Mouse (Mus musculus): ENCODE results near the gene Polk. TPM values are rescaled to one million over a fixed set of nuclear protein-coding genes. Genes with fewer than 3 reads are reported as not detected.
A peak's percentile ranks its signal among the peaks of the same experiment; 100 is the strongest.

Gene Polk
- polyA plus RNA-seq, 1 experiment from 2014 or later = 10.2 TPM

DNA sequence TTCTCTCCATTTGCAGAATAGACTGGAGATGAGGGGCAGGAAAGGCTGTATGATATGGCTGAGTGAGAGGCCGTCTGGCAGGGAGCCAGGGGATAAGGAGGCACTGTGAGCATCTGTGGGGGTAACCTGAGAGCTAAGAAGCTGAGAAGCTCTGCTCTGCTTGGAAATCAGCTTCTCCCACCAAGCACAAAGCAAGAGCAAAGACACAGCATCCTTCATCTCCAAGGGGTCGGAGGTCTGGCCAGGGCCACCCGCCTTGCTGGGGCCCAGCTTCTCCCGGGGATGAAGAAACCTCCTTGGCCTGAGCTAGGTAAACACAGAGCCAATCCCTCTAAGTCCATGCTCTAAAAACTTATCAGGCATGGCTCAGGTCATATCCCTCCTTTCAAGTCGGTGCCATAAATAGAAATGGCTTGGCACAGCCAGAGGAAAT lies 107.5 kb downstream of the Polk start:
- peaks cover 3% of the 10 kb centered on the region; the same call in 1 of the 2 replicates for H3K9me3 ChIP-seq (ENCODE audit: low read depth, low read length)
- ATAC-seq (ENCODE audit: insufficient read depth) = peak; percentile 37; the same call in 1 of the 2 replicates
- H3K27me3 ChIP-seq (ENCODE audit: insufficient read depth, low read length) = no peaks in the 10 kb centered on the region
- H3K4me2 ChIP-seq = no peak overlapping the region
- peak; percentile 64 for DNase-seq
- WGBS = 24% methylated on average over 5 of the region's 5 CpGs
- no peaks in the 10 kb centered on the region for H3K36me3 ChIP-seq (ENCODE audit: insufficient read depth)
- no peak for TF ChIP-seq CTCF (IDR thresholded peaks at IDR 0.05; ENCODE audit: low read depth)
- no peak overlapping the region for H3K9ac ChIP-seq
- H3K4me1 ChIP-seq (ENCODE audit: insufficient read depth) = peaks cover 11% of the 10 kb centered on the region; the same call in 1 of the 2 replicates
- no peak overlapping the region for H3K4me3 ChIP-seq (ENCODE audit: low read depth, low read length)
- H3K27ac ChIP-seq (ENCODE audit: low read depth) = 0 out of 2 replicates have a peak overlapping the region, but pooled peaks have one; percentile 25

- peak; percentile 51 for DNase-seq
- Histone ChIP-seq H3K4me1 (ENCODE audit: insufficient read depth) (peaks cover 11% of the 10 kb centered on the region; the same call in 1 of the 2 replicates), H3K36me3 (ENCODE audit: insufficient read depth) (no peaks in the 10 kb centered on the region), H3K9me3 (ENCODE audit: low read depth, low read length) (peaks cover 3% of the 10 kb centered on the region; the same call in 1 of the 2 replicates), H3K27ac (ENCODE audit: low read depth) (0 out of 2 replicates have a peak overlapping the region, but pooled peaks have one; percentile 16), H3K4me2 (no peak overlapping the region), H3K9ac (no peak overlapping the region), H3K4me3 (ENCODE audit: low read depth, low read length) (no peak overlapping the region), H3K27me3 (ENCODE audit: insufficient read depth, low read length) (no peaks in the 10 kb centered on the region)
- ATAC-seq (ENCODE audit: insufficient read depth) = peak; percentile 23; the same call in 1 of the 2 replicates
- 39% methylated on average over 11 of the region's 11 CpGs for whole genome bisulfite sequencing
- TF ChIP-seq CTCF (IDR thresholded peaks at IDR 0.05; ENCODE audit: low read depth) = no peak
Measured at GRCm38 (mm10) chr13:96433648-96434190, 108.7 kb downstream of the Polk start.

DNA sequence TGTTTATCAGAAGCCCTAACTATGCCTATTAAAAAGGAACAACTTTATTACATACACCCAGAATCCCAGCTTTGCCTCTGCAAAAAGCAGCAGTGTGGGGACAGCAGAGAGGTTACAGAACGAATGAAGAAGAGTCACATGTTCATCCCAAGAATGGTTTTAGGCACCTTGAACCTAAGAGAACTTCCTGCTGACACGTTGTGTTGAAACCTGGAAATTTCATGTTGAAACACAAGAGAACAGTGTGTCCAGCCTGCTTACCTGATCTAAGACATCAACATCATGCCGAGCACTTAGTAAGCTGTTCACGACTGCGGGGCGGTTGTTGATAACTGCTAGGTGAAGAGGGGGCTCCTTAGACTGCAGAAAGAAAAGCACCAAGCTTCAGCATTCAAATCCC lies 109.3 kb downstream of the Polk start:
- H3K4me3 ChIP-seq (ENCODE audit: low read depth, low read length) = no peak overlapping the region
- 0 out of 2 replicates have a peak overlapping the region, but pooled peaks have one; percentile 16 for H3K27ac ChIP-seq (ENCODE audit: low read depth)
- ATAC-seq (ENCODE audit: insufficient read depth) (no peak), DNase-seq (no peak)
- H3K4me2 ChIP-seq = no peak overlapping the region
- H3K27me3 ChIP-seq (ENCODE audit: insufficient read depth, low read length) = no peaks in the 10 kb centered on the region
- peaks cover 3% of the 10 kb centered on the region; the same call in 1 of the 2 replicates for H3K9me3 ChIP-seq (ENCODE audit: low read depth, low read length)
- peaks cover 11% of the 10 kb centered on the region; the same call in 1 of the 2 replicates for H3K4me1 ChIP-seq (ENCODE audit: insufficient read depth)
- no peaks in the 10 kb centered on the region for H3K36me3 ChIP-seq (ENCODE audit: insufficient read depth)
- H3K9ac ChIP-seq = no peak overlapping the region
- no peak for TF ChIP-seq CTCF (IDR thresholded peaks at IDR 0.05; ENCODE audit: low read depth)
- 73% methylated on average over 6 of the region's 6 CpGs for WGBS

DNA sequence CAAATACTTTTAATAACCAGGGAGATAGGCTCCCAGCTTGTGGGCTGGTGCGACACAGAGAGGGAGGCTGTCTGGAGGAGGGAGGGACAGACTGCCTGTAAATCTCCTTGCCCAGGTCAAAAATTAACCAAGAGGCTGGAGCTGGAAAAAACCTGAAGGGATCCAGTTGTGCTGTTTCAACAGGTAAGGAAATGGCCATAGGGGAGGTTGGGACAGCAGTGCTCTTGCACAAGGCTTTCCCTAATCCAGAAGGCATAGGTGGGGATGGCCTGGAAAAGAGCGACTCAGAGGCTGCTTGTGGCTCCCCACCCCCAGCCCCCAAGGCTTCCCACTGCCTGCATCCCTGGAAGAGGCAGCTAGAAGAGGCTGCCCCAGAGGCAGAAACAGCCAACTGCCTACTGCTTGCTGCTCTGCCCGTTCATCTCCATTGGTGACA lies 110.0 kb downstream of the Polk start:
- H3K4me3 ChIP-seq (ENCODE audit: low read depth, low read length) = no peak overlapping the region
- peaks cover 11% of the 10 kb centered on the region; the same call in 1 of the 2 replicates for H3K4me1 ChIP-seq (ENCODE audit: insufficient read depth)
- DNase-seq (no peak), ATAC-seq (ENCODE audit: insufficient read depth) (no peak)
- H3K27me3 ChIP-seq (ENCODE audit: insufficient read depth, low read length) = no peaks in the 10 kb centered on the region
- peaks cover under 1% of the 10 kb centered on the region; the same call in 1 of the 2 replicates for H3K9me3 ChIP-seq (ENCODE audit: low read depth, low read length)
- no peak overlapping the region for H3K4me2 ChIP-seq
- TF ChIP-seq CTCF (IDR thresholded peaks at IDR 0.05; ENCODE audit: low read depth) = no peak
- H3K27ac ChIP-seq (ENCODE audit: low read depth) = peak overlapping the region; percentile 18; the same call in 1 of the 2 replicates
- no peak overlapping the region for H3K9ac ChIP-seq
- H3K36me3 ChIP-seq (ENCODE audit: insufficient read depth) = no peaks in the 10 kb centered on the region
- whole genome bisulfite sequencing = 54% methylated on average over 3 of the region's 3 CpGs

DNA sequence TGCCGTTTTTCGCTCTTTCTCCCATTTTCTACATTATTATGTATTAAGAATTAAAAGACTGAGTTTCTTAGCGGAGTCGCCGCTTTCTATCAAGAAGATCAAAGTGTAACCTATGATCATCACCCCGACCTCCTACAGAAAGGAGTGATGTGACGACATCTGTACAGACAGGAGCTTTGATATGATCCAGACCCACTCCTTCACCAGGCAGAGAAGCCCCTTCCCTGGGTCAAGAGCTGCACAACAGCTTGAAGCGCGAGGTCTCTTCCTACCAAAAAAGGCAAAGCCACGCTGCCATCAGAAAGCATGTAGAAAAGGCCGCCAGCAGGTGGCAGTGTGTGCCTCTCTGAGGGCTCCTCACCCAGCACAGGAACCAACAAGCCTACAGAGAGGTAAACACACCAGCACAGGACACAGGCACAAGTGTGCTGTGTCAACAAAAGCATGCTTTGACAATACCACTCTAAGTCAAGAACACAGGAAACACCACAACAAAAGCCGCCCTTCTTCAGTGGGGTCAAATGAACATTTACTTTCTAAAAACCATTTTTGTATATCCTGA lies 110.7 kb downstream of the Polk start:
- no peak overlapping the region for H3K27ac ChIP-seq (ENCODE audit: low read depth)
- ATAC-seq (ENCODE audit: insufficient read depth) = peak; percentile 69
- H3K9ac ChIP-seq = no peak overlapping the region
- H3K4me2 ChIP-seq = peak overlapping the region; percentile 35
- peaks cover 11% of the 10 kb centered on the region; the same call in 1 of the 2 replicates for H3K4me1 ChIP-seq (ENCODE audit: insufficient read depth)
- no peak overlapping the region for H3K4me3 ChIP-seq (ENCODE audit: low read depth, low read length)
- H3K9me3 ChIP-seq (ENCODE audit: low read depth, low read length) = no peaks in the 10 kb centered on the region
- H3K36me3 ChIP-seq (ENCODE audit: insufficient read depth) = no peaks in the 10 kb centered on the region
- peak; percentile 95 for TF ChIP-seq CTCF (IDR thresholded peaks at IDR 0.05; ENCODE audit: low read depth)
- no peaks in the 10 kb centered on the region for H3K27me3 ChIP-seq (ENCODE audit: insufficient read depth, low read length)
- 36% methylated on average over 12 of the region's 12 CpGs for WGBS
- DNase-seq = peak; percentile 97

Other genes with a start within 250 kb of the Polk start
- 18.1 and 18.3 TPM in 2 replicates for gene Poc5, start 154.3 kb downstream of the Polk start, polyA plus RNA-seq (2014; fragmentation: Nextera tagmentation; extraction: Ambion mirVana)
- gene Ankdd1b, start 71.4 kb downstream of the Polk start, polyA plus RNA-seq (2014; fragmentation: Nextera tagmentation; extraction: Ambion mirVana) = not detected in 2 replicates
- gene Gm17622, start 51.8 kb downstream of the Polk start, polyA plus RNA-seq (2014; fragmentation: Nextera tagmentation; extraction: Ambion mirVana) = not detected in 2 replicates
- gene Col4a3bp, start within 50 bp of the Polk start, polyA plus RNA-seq (2014; fragmentation: Nextera tagmentation; extraction: Ambion mirVana) = 10.7 TPM in 2 replicates
- 73.8 and 75.0 TPM in 2 replicates for gene Hmgcr, start 128.4 kb upstream of the Polk start, polyA plus RNA-seq (2014; fragmentation: Nextera tagmentation; extraction: Ambion mirVana)
- not detected in 2 replicates for gene Ankrd31, start 205.7 kb upstream of the Polk start, polyA plus RNA-seq (2014; fragmentation: Nextera tagmentation; extraction: Ambion mirVana)